Mouse (Mus musculus) monocyte, adult 2 months (primary cell): ENCODE measurements at regions not wholly inside any gene's neighbourhood (a gene's known extent, or its start where the extent isn't known, plus 50 kb on each side); places are given as distances from the start of the nearest gene placed in this dataset.
A peak's percentile ranks its signal among the peaks of the same experiment; 100 is the strongest.
"Not testable (repeated sequence)": the region's sequence is repeated elsewhere in the genome, so short reads cannot be mapped to it uniquely, and the experiment has no call there.

Experiments
- DNase-seq, 2 experiments: peaks; one replicate each; pipeline ENCODE4 v3.0.0; 2022; ENCODE audit warnings: low spot score in 2 of 2, low read depth in 1 of 2

DNA sequence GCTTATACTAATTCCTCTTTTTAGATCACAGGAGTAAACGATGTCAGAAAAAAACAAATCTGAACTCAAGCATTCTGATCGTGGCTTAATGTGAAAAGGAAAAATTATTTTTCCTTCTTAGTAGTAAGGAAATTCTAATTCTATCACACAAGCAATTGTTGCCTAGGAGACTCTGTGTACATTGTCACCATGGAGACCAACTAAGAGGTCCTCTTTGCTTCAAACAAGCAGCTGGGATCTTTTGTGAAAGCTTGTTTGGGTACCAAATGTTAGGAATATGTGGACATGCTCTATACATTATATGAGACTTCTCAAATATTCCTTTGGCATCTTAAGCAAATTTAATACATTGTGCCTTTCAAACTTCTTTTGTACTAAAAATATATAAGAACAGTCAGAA is 345.9 kb upstream of the Atp10a start:
- DNase-seq = no peak

- no peak for DNase-seq
Measured at GRCm38 (mm10) chr7:58322381-58322780, 333.6 kb upstream of the Atp10a start.

- DNase-seq = no peak
Measured at GRCm38 (mm10) chr7:58367384-58367783, 288.6 kb upstream of the Atp10a start.

- no peak for DNase-seq
Measured at GRCm38 (mm10) chr7:58383401-58383800, 272.6 kb upstream of the Atp10a start.

DNA sequence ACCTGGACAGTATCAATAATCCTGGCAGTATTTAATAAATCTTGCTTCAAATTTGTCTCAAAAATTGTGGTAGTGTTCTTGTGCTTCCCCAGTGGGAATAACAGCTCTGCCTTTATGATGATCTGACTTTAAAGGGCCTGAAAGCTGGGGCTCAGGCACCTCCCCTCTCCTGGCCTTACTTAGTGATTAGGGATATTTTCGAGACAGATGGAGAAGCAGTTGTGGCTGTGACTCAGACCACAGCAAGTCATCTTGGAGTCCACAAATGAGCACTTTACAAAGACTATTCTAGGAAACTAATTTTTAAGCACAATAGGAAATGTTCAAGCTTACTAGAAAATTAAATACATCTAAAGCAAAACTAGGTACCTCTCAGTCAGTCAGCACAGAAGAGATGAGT is 267.6 kb upstream of the Atp10a start:
- no peak for DNase-seq

DNA sequence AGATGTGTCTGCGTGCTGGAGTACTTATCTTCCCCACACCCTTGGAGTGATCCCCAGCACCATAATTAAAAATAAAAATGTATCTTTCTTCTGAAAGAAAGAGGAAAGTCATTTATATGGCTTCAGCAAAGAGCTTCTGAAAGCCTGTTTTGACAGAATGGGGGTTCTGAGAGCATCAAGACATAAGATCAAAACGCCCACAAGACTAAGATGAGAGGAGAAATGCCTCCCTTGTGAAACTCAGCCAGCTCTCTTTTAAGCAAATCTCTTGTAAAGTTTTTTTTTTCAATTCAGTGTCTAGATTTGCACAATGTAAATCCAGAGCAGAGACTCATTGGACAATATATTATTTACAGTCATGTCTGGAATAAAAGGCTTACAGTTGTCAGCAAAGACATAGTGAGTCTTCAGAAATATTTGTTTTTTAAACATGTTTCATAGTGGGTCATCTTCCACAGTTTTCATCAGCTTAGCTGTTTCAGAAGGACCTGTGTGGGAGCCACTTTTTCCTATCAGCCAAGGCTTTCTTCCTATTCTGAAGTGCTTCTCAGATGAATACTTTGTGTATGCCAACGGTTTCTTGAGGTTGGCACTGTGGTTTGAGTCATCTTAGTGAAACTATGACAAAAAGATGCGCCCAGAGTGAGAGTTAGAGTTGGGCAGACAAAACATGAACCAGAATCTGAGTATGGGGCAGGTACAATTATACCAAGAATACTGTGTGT is 263.4 kb upstream of the Atp10a start:
- no peak for DNase-seq

DNA sequence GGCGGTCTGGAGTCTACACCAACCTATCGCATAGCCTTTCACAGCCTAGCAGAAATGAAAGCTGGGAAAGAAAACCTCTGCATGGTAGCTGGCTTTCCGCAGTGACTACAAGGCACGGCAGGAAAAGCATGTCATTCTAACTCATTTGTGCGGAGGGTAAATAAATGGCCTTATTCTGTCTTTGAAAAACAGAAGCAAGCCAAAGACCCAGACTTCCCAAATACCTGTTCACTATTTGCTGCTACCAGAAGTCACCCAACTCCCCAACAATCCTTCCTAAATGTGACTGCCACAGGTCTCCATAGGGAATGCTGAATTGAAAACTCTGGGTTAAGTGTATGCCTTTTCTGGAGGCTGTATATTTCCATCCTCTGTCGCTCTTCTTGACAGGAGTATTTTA is 258.0 kb upstream of the Atp10a start:
- DNase-seq = no peak

DNA sequence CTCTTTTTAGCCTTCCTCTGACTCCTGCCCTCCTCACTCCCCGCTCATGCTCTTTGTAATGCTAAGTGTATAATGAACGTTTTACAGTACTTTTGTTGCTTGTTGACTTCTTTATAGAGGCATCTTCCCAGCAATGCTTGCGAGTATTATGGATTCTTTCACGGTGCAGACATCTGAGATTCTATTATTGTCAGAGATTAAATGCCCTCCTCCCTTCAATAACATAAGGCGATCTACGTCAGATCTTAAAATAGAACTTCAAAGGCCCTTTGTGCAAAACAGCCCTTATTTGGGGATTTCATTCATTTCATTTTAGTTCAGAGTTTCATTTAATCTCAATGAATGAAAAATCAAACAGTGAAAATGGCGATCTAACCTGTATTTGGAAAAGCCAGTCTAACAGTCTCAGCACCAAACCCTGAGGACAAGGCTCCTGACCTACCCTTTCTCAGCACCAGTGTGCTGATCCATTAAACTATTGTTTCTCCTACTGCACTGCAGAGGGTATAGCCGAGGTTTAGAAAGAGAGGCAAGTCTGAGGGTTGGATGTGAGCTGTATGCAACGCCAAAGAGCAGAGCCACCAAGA is 257.3 kb upstream of the Atp10a start:
- DNase-seq = no peak

DNA sequence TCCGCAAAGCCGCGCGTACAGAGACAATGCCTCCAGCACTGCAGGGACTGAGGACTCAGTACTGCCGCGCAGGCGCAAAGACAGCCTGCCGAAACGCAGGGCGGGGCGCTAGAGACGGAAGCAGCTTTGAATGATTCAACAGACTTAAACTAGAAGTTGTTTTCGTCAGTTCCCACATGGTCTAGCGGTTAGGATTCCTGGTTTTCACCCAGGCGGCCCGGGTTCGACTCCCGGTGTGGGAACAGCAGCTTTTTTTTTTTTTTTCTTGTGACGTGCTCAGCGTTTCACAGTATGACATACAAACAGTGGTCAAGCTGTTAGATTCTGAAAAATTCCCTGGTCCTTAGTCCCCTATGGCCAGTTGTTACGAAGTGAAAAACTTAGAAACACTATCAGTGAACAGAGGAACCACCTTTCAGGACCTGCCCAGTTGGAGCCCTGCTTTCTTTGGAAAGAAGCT is 256.8 kb upstream of the Atp10a start:
- peak; percentile 79 to 87 for DNase-seq

DNA sequence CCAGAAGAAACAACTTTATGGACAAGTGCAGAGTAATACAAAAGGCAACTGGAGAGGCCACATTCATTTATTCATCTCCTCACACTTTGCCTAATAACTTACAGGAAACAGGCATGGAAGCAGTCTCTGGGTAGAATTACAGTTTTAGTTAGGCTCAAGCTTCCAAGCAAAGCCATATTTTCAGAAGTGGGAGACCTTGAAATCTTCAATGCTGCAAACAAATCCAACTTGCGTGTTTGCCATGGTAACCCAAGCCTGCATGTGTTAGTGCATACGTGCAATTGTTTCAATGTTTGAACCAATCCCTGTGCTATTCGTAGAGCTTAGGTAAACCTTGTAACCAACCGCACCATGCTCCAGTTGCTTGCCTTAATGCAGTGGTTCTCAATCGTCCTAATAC is 256.3 kb upstream of the Atp10a start:
- DNase-seq = no peak

GRCm38 (mm10) chr7:58400594-58400993 is 255.4 kb upstream of the Atp10a start:
- no peak for DNase-seq

DNA sequence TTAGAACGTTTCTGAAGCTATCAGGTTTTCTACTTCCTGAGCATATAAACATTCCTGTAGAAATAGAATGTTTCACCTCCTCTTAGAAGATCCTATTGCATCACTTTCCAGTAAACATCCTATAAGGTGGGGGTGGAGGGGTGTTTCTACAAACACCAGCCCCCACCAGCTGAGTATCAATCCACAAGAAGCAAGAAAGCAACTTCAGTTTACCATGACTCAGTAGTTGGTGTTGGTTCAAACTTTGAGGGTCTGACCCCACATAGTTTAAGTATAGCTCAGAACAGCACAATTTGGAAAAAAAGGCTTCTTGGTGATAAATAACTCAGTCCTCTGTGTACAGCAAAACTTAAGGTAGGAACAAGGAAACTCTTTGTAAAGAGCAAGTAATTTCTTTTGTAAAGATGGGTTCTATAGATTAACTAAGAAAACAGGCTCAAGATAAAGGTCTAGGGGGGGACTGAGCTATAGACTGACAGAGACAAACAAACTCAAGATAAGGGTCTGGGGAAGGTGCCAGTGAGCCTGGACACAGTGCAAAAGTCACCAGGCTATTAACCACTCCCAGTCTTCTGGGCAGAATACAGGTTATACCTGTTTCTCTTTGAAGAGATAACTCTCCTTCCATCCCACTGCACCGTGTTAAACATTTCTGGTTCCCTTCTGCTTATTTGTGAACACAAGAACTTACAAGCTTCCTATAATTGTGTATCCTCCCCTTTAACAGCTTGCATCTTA is 218.9 kb upstream of the Atp10a start:
- no peak for DNase-seq

- DNase-seq = no peak
Measured at GRCm38 (mm10) chr7:58442535-58443184, 213.3 kb upstream of the Atp10a start.

- no peak for DNase-seq
Measured at GRCm38 (mm10) chr7:58443297-58443696, 212.7 kb upstream of the Atp10a start.

DNA sequence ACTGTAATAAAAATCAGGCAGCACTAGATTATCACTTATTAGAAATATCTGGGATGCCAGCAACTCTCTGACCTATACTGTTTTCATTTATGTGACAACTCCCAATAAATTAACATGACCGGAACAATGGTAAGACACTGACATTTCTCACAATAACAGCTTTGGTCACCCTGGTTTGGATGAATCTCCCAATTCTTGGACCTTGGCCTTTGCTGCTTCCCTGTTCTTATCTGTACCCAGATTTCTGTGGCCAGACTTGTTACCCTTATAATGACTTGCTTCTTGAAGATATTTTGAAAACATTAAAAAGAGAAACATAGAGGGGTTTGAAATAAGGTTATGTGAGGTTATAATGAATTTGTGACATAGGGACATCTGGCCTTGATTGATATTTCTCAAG is 210.2 kb upstream of the Atp10a start:
- no peak for DNase-seq

GRCm38 (mm10) chr7:58446261-58446660 is 209.7 kb upstream of the Atp10a start:
- no peak for DNase-seq

GRCm38 (mm10) chr7:58448727-58449126 is 207.2 kb upstream of the Atp10a start:
- no peak for DNase-seq

- DNase-seq = no peak
Measured at GRCm38 (mm10) chr7:58451981-58452380, 204.0 kb upstream of the Atp10a start.

DNA sequence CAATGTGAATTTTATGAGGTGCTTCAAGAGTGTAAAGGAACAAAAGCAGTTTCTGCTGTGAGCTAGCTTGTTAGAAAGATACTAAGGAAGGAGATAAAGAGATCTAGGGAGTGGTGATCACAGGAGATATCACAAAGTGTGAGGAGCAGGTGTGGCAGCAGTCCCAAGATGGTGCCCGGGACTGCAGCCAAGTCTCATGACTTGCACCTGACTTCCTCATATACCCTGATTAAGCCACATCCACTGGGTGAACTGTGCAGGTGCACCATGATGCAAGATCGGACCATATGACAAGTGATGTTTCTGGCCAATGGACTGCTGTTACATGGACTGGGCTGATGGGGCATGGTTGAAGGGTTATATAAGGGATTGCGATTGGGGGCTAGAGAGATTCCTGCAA is 197.8 kb upstream of the Atp10a start:
- DNase-seq = not testable (repeated sequence)

DNA sequence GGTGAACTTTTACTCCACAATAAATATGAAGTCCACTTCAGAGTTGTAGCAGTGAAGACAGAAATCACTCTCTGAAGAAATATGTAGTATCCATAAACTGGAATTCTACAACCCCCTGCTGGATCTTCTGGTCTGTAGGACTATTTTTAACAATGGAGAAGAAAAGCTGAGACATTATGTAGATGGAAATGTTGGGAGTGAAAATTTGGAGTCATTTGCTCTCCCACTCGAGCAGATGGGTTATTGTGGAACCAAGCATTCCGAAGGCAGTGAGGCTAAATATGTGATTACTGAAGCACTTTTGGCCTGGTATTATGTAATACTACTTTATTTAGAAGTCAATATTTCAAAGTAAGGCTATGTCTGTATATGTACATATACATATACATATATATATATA is 195.0 kb upstream of the Atp10a start:
- DNase-seq = no peak

- no peak for DNase-seq
Measured at GRCm38 (mm10) chr7:58473150-58473549, 182.8 kb upstream of the Atp10a start.

- DNase-seq = no peak
Measured at GRCm38 (mm10) chr7:58475139-58475538, 180.8 kb upstream of the Atp10a start.
